Mouse (Mus musculus): ENCODE measurements around the gene Ube2cbp.

Ube2cbp gene

DNA sequence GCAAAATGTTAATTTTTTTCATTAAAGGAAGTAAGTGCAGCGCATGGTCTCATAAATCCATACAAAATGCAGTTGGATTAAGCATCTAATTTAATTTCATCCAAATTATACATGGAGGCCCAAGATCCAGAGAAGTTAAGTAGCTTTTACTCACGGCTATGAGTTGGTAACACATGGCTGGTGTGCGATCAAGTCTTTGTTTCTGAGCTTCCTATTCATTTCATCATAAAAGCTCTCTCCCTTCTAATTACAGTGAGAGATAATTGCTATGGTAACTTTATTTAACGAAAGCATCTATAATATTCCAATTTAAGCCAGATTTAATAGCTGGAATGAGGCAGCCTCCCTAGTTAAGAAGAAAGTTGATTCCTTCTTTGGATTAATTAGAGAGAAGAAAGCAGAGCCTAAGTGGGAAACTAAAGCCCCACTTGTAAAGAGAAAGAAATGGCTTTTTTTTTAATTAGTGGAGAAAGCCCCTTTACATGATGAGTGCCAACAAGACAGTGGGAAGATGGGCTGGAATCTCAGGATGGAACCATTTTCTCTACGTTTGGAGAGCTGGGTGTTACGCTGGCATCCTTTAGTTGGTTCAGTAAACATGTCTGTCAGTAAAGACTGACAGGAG lies 145.1 kb downstream of the Ube2cbp start:
- in situ Hi-C loops (cut with MboI), result no loop called here

DNA sequence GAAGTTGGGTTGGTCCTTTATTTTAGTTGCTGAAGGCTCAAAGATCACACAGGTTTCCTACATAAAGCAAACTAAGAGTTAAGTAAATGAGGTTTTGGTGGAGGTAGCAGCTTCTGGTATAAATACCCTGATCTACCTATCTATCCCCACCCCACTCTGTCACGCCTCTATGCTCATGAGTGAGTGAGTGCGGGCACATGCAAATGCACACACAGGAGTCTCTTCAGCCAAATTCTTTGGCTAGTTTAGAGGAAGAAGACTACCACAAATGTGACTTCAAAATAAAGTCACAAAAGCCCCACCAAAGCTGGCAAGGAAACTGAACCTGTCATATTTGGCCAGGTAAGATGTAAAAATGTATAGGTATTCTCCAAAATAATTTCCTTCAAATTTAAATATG lies 149.1 kb downstream of the Ube2cbp start:
- in situ Hi-C loops (cut with MboI), result no loop called here

DNA sequence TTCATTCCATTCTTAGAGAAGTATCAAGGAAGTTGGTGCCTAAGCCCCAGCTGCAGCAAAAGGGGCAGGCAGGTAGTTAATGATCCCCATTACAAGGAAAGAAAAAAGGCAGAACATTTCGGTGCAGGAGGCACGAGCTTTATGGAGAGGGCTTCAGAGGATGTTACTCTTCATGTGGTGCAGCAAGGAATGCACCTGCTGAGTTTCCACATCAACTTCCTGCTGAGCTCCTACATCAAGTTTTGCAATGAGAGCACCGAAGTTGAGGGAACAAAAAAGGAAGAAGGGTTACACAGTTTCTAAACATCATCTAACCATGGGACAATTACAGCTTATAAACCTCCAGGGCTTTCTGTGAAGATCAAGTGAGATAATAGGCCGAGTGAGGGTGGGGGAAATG lies 156.1 kb downstream of the Ube2cbp start:
- in situ Hi-C loops (cut with MboI), result no loop called here

DNA sequence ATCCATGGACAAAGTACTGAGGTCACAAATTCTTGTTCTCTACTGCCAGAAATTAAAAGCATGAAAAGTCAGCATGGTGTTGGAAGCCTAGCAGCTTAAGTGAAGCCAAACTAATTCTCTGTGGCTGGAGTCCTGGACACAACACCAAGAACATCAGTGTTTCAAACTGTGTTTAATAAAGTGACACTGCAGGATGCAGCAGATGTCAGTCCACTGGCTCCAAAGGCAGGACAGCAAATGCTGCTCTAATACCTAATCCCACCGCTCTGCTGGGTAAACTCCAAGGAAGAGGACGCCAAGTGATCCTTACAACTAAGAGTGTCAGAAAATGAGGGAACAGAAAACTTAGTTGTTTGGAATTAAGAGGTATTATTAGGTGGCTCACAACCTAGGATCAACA lies 158.2 kb downstream of the Ube2cbp start:
- in situ Hi-C loops (cut with MboI), result no loop called here

DNA sequence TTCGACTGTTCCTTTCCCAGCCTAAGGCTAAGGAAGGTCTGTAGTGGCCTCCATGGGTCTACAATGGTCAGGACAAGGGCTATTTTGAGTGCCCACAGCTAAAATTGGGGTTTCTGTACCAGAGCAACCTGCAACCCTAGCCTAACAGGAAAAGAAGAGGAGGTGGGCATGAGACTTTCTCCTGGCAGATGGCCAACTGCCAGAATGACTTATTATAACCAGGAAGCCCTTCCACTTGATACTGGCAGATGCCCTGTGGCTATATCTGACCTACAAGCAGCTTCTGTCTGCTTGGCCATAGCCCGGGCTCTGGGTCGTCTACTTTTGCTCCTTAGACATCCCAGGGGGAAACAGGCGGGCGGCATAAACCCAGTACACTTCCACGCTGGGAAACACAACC lies 163.3 kb downstream of the Ube2cbp start:
- in situ Hi-C loops (cut with MboI), result no loop called here

DNA sequence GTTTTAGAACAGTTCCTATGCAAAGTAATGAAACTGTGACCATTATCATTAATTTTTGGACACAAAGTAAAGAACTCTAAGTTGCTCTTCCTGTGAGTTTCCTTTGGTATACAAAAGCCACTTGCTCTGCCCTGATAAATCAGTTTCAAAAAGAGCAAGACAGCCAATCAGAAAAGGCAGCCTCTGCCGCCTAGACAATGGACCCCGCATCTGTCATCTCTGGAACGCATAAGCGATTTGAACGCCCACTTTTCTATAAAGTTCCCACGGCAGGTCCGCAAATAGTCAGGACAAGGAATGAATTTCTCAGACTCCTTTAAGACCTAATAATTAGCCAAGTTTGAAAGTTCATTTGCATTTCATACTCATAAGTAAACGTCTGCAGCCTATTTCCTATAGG lies 166.2 kb downstream of the Ube2cbp start:
- in situ Hi-C loops (cut with MboI), result no loop called here

DNA sequence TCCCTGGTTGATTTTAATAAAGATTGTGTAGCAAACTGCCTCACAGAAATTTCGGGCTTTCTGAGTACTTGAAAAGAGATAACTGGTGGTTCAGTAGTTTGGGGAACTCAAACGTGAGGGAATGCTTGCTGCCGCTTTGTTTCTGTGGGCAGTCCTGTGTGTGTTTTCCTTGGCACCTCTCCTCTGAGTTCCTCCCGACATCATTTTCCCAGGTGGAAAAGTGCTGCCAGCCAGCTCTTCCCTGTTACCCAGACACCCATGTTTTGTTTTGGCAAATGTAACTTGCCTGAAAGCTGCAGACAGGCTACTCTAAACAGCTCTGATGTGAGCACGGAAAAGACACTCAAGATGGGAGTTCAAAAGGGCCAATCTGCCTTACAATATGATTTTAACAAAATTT lies 166.6 kb downstream of the Ube2cbp start:
- in situ Hi-C loops (cut with MboI), result no loop called here

DNA sequence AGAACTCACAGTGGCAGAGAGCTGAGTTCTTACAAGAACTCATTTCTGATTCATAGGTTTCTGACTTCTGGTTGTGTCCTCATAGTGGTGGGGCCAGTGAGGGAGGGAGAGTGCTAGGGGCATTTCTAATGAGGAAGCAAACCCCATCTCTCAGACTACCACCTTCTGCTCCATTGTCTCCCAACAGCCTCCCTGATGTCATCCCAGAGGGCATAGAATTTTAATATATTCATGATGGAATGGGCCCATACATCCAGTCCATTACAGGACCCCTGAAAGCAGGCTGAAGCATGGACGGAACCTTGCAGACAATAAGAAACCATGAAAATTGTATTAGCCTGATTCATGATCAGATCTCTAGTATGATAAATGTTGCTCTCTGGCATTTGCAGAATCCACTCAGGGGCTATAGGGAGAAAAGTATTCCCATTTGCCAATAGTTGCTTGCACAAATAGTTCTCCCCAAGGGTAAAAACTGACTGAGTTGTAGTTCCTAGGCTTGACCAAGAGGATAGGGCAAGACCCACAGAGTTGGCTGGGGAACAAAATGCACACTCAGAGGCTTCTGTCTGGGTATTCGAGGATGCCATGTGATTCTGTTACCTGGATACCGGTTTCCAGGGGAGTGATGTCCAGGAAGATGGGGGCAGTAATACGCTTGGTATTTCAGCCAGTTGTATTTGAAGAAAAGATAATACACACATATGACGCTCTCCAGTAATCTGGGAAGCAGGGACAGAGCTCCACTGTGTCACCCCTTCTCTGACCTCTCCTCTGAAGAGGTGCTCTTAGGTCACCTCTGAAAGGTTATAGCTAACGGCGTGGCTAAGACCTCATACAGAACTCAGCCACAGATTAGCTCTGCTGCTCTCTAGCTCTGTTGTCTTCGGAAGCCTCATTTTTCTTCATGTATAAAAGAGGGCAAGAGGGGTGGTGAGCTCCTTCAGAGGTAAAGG lies 167.8 kb downstream of the Ube2cbp start:
- in situ Hi-C loops (cut with MboI), result no loop called here

DNA sequence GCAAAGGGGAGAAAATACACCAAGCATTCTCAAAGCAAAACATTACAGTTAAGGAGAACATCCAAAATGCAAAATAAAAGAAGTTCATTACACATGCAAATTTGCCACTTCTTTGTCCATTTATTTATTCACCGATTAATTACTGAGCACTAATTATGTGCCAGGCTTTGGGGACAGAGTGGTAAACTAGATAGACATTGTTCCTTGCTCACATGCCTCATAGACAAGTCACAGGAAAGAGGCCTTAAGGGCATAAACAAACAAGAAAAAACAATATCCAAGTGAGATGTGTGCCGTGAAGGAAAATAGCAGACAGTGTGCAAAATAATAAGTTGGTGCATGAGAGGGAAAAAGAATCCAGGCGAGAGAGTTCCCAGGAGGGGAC lies 177.2 kb downstream of the Ube2cbp start:
- in situ Hi-C loops (cut with MboI), result no loop called here

DNA sequence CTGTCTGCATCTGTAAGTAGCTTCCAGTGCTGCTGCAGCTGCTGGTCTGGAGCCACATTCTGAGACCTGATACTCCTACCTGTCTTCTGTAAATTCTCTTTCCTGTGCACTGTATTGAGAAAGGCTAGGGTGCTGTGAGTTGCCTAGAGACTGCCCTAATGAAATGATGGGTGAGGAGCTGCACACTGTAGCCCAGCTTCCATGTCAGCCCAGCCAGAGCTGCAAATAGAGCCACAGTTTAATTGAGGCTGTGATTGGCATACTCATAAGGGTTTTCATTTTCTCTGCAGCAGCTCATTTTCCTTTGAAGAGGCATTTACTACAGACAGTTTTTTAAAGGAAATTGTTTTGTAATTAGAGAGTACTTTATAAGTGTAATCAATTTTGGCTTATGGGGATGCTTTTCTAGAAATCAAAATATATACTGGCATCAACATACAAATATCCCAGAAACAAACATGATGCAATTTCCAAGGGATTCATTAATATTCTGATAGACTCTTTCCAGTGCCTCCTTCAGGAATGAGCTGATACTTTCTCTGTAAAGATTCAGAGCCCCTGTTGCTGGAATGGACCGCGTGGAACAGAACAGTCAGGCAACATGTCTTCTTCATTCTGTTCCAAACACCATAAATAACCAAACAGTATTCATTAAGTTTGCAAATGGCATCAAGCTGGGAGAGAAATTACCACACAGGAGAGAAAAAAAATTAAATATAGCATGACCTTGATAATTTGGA lies 177.8 kb downstream of the Ube2cbp start:
- in situ Hi-C loops (cut with MboI), result no loop called here

DNA sequence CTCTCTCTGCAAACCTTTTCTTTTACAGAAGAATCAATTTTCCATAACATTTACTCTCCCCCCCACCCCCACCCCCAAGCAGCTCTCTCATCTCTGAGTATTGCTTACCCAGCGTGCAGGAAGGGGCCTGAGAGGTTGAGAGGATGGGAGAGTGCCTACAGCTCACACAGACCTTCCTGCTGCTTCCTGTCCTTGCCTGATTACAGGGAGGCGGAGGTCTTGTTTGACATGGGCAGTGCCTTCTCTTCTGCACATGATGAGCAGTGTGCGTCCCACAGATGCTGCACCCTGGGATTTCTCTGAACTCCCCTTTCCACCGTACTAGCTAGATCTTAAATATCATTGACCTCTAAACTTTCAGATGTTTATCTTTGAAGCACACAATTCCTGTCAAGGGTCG lies 182.2 kb downstream of the Ube2cbp start:
- in situ Hi-C loops (cut with MboI), result no loop called here

DNA sequence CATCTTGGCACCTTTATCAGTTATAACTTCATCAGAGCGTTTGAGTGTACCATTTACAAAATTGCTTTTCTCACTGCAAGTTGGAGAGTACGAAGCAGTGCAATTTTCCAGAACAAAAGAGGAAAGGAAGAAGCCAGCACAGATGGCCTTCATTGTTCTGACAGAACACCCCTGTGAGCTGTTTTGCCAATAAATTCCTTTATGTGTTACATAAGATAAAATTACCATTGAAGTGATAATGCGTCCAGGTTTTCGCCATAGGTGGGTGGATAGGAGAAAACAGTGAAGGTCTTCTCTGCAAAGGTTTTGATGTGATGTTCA lies 183.6 kb downstream of the Ube2cbp start:
- in situ Hi-C loops (cut with MboI), result no loop called here

DNA sequence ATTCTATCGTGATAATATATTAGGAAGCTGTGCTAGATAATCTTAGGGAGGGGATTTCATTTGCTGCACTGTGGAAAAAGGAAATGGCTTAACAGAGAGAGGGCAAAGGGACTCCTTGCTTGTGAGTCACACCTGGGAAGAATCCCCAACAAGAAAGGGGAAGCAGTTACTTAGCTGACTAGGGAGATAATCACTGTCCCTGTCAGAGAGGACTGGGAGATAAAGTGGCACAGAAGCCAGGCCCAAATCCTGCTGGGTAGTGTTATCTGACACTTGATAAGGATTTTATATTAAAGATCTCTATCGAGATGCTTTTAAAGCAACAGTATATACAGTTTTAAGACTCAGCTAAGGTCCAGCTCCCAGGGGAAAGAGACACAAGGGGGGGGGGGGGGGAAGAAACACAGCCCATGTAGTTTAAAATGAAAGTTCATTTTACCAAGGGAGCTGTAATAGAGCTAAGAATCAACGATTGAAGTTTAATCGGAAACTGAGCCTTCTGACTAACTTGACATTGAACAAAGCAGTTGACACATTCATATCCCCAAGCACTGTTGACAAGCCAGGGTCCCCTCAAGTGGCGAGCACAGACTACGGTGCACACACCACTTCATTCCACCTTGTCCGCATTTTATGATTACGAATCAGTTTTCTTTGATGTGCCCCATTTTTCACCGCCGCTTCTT lies 184.1 kb downstream of the Ube2cbp start:
- in situ Hi-C loops (cut with MboI), result no loop called here

DNA sequence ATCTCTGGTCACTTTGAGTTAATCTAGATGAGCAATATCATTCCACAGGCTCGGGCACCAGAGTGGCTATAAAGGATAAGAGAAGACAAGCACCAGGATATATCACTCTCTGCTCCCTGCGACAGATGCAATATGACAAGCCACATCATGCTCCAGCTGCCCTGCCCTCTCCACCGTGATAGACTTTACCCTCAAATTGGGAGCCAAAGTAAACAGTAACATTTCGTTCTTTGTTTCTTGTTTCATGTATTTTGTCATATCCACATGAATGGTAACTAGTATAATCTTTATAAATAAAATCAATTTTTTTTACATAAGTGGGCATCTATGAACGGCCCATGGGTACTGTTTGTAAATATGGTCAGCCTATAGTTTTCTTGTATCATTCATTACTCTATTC lies 195.2 kb downstream of the Ube2cbp start:
- in situ Hi-C loops (cut with MboI), result no loop called here

DNA sequence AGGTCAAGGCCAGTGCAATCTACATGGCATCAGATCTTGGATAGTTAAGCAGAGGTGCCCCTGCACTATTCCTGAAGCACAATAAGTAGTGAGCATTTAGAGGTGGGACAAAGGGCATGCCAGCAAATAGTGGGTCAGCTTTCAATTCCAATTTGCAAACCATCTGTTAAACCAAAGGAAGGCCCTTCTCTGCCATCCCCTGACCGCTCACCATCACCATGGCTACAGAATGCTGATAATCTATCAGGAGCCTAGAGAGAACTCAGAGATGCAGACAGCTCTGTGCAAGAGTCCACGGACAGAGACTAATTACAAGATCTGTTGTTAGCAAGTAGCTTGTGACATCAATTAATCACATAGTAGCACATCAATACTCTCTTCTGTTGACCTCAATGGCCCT lies 198.1 kb downstream of the Ube2cbp start:
- in situ Hi-C loops (cut with MboI), result no loop called here

All from mature B cell (primary cell).